Mouse (Mus musculus) embryonic fibroblast, embryonic 13.5 days (primary cell): Measurements from ENCODE around the gene Ctxn1.
A peak's percentile ranks its signal among the peaks of the same experiment; 100 is the strongest.

Experiments used
- CTCF ChIP-seq: IDR thresholded peaks from 2 replicates; pipeline ENCODE4 v1.5.1; 2011; ENCODE audit warnings: mild to moderate bottlenecking, control low read depth, low read length, moderate library complexity, borderline replicate concordance; ENCODE audit not compliant: insufficient read depth
- POLR2A ChIP-seq: IDR thresholded peaks from 2 replicates; pipeline ENCODE4 v1.6.1; 2011; ENCODE audit warnings: low read depth, mild to moderate bottlenecking, control low read depth, low read length, moderate library complexity

DNA sequence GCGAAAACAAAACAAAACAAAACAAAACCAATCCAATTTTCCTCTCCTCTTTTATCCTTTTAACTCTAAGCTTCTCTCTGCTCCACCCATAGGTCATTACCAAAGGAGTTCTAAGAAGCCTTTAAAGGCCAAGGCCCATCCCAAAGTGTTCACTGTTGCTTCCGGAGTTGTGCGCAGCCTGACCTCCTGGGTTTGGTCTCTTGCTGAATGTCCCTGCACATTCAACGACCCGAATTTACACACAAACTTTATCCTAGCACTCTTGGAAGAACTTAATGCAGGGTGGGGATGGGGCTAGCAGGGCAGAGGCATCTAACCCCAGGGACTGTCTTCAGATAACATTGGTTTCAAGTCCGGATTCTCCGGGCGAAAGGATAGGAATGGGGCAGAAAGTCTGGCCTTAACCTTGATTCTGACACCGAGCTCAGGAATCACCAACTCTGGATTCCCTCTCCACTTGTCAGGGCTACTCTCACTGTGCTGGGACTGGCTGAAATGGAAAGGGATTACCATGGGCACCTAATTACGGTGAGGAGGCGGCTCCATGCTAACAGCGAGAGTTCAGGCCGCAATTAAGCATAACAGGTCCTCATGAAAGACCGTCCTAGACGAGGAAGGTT is 21.1 kb downstream of the Ctxn1 start:
- TF ChIP-seq POLR2A (peak; percentile 54; the same call in 1 of the 2 replicates), CTCF (no peak)
